Mouse (Mus musculus) MEL (cell line): ENCODE measurements at regions not wholly inside any gene's neighbourhood (a gene's known extent, or its start where the extent isn't known, plus 50 kb on each side); places are given as distances from the start of the nearest gene placed in this dataset.

Experiments
- EP300 ChIP-seq, 2 experiments: IDR thresholded peaks; 2 replicates each; pipeline ENCODE4 v1.6.1; 2011; ENCODE audit warnings: improper control_type of control experiment in 2 of 2, low read length in 2 of 2, low read depth in 1 of 2, mild to moderate bottlenecking in 1 of 2
- KAT2A ChIP-seq: conservative IDR thresholded peaks from 2 replicates; pipeline ENCODE4 v1.6.1; 2012; ENCODE audit warnings: low read depth, low read length, improper control_type of control experiment, inconsistent platforms
- MAZ ChIP-seq: IDR thresholded peaks from 2 replicates; pipeline ENCODE4 v1.6.1; 2012; ENCODE audit warnings: low read depth, mild to moderate bottlenecking, inconsistent platforms, low read length, improper control_type of control experiment
- MXI1 ChIP-seq: IDR thresholded peaks from 2 replicates; pipeline ENCODE4 v1.6.1; 2011; ENCODE audit warnings: mild to moderate bottlenecking, low read depth, low read length, improper control_type of control experiment
- MYB ChIP-seq: IDR thresholded peaks from 2 replicates; pipeline ENCODE4 v1.6.1; 2011; ENCODE audit warnings: mild to moderate bottlenecking, low read depth, low read length, improper control_type of control experiment
- MYC ChIP-seq: IDR thresholded peaks from 2 replicates; pipeline ENCODE4 v1.6.1; 2011; ENCODE audit warnings: low read depth, mild to moderate bottlenecking, low read length, improper control_type of control experiment, moderate library complexity
- NELFE ChIP-seq: IDR thresholded peaks from 2 replicates; pipeline ENCODE4 v1.6.1; 2011; ENCODE audit warnings: low read depth, low read length, improper control_type of control experiment
- POLR2A ChIP-seq, 2 experiments: IDR thresholded peaks; 2 replicates each; pipeline ENCODE4 v1.6.1; 2011 to 2012; ENCODE audit warnings: low read length in 2 of 2, mild to moderate bottlenecking in 2 of 2, control low read depth in 1 of 2, improper control_type of control experiment in 1 of 2, low read depth in 1 of 2, moderate library complexity in 1 of 2; ENCODE audit not compliant: control insufficient read depth in 1 of 2, insufficient read depth in 1 of 2, poor library complexity in 1 of 2

GRCm38 (mm10) chr13:101100621-101101020 lies 267.4 kb upstream of the Slc30a5 start:
- TF ChIP-seq MAZ (no peak), MXI1 (no peak), EP300 (IDR thresholded peaks at IDR 0.05; ENCODE audit: low read depth in 1 of 2, low read length in 2 of 2) (no peak), POLR2A (IDR thresholded peaks at IDR 0.05; ENCODE audit: control insufficient read depth in 1 of 2, insufficient read depth in 1 of 2, low read depth in 1 of 2, low read length in 2 of 2, poor library complexity in 1 of 2) (no peak), MYB (no peak), KAT2A (no peak), NELFE (no peak), MYC (no peak)
